Mouse (Mus musculus) liver, postnatal 0 days (tissue): ENCODE measurements at regions not wholly inside any gene's neighbourhood (a gene's known extent, or its start where the extent isn't known, plus 50 kb on each side); places are given as distances from the start of the nearest gene placed in this dataset.

Experiments
- ATAC-seq: fragments of 200-750 bp; cut with Nextera tagmentation; 2 replicates; pipeline ENCODE4 v1.8.0; 2017; ENCODE audit warnings: mild to moderate bottlenecking, moderate library complexity
- DNase-seq: peaks from one replicate; pipeline ENCODE4 v3.0.0-alpha.2; 2016
- H3K27ac ChIP-seq: fragments of 300-500 bp; sonication (generic); 2 replicates; pipeline ENCODE4 v1.5.1; 2014; ENCODE audit warnings: antibody characterized with exemption, moderate library complexity, mild to moderate bottlenecking, low read depth
- H3K27me3 ChIP-seq: fragments of 300-500 bp; sonication (generic); 2 replicates; pipeline ENCODE4 v1.6.1; 2014; ENCODE audit warnings: low read length, control low read depth, mixed read lengths; ENCODE audit not compliant: insufficient read depth
- H3K36me3 ChIP-seq: fragments of 300-500 bp; sonication (generic); replicated peaks from 2 replicates; pipeline ENCODE4 v1.6.1; 2014; ENCODE audit warnings: mild to moderate bottlenecking, control low read depth, low read length, moderate library complexity, mixed read lengths; ENCODE audit not compliant: insufficient read depth
- H3K4me1 ChIP-seq: fragments of 300-500 bp; sonication (generic); 2 replicates; pipeline ENCODE4 v1.6.1; 2014; ENCODE audit warnings: antibody characterized with exemption, mild to moderate bottlenecking, control low read depth; ENCODE audit not compliant: insufficient read depth
- H3K4me2 ChIP-seq: fragments of 300-500 bp; sonication (generic); 2 replicates; pipeline ENCODE4 v1.6.1; 2014; ENCODE audit warnings: low read depth, mild to moderate bottlenecking, low read length, moderate library complexity, mixed read lengths
- H3K4me3 ChIP-seq: fragments of 300-500 bp; sonication (generic); 2 replicates; pipeline ENCODE4 v1.5.1; 2014; ENCODE audit warnings: low read depth, low read length
- H3K9ac ChIP-seq: fragments of 300-500 bp; sonication (generic); replicated peaks from 2 replicates; pipeline ENCODE4 v1.6.1; 2014; ENCODE audit warnings: mild to moderate bottlenecking, moderate library complexity
- H3K9me3 ChIP-seq: fragments of 300-500 bp; sonication (generic); 2 replicates; pipeline ENCODE4 v1.6.1; 2016; ENCODE audit warnings: mild to moderate bottlenecking, control low read depth, low read length, mixed read lengths
- CTCF ChIP-seq: sonication (generic); IDR thresholded peaks from 2 replicates; pipeline ENCODE4 v1.5.1; 2016; ENCODE audit warnings: antibody characterized with exemption, low read depth
- EP300 ChIP-seq: IDR thresholded peaks from 2 replicates; pipeline ENCODE4 v1.6.1; 2016; ENCODE audit warnings: antibody characterized with exemption, low read depth, mild to moderate bottlenecking
- WGBS: fragments of 180-500 bp; shearing (Covaris S2); extraction: QIAGEN DNeasy Blood & Tissue Kit; methylation state at CpG from one replicate; pipeline ENCODE4 v1.1.7; 2014; ENCODE audit not compliant: insufficient replicate concordance; 5-methylcytosine and 5-hydroxymethylcytosine counted together

- Histone ChIP-seq H3K27ac (no peak overlapping the region), H3K9me3 (no peaks in the 10 kb centered on the region), H3K4me2 (no peak overlapping the region), H3K9ac (no peak overlapping the region), H3K36me3 (no peaks in the 10 kb centered on the region), H3K4me3 (no peak overlapping the region), H3K4me1 (no peaks in the 10 kb centered on the region), H3K27me3 (no peaks in the 10 kb centered on the region)
- WGBS, result 43% methylated on average over 3 of the region's 3 CpGs
- no peak for ATAC-seq
- no peak for DNase-seq
- TF ChIP-seq CTCF (no peak), EP300 (no peak)
Measured at GRCm38 (mm10) chr15:36921384-36921783, 86.2 kb downstream of the Zfp706 start.

GRCm38 (mm10) chr15:36920886-36921285 lies 86.7 kb downstream of the Zfp706 start:
- Histone ChIP-seq H3K9ac (no peak overlapping the region), H3K4me1 (no peaks in the 10 kb centered on the region), H3K9me3 (no peaks in the 10 kb centered on the region), H3K4me3 (no peak overlapping the region), H3K36me3 (no peaks in the 10 kb centered on the region), H3K27me3 (no peaks in the 10 kb centered on the region), H3K27ac (no peak overlapping the region), H3K4me2 (no peak overlapping the region)
- no peak for TF ChIP-seq CTCF
- TF ChIP-seq EP300, result no peak
- ATAC-seq, result no peak
- DNase-seq, result no peak

- WGBS, result 84% methylated on average over 5 of the region's 5 CpGs
- H3K9ac ChIP-seq, result no peak overlapping the region
- H3K27me3 ChIP-seq, result no peaks in the 10 kb centered on the region
- no peak overlapping the region for H3K27ac ChIP-seq
- DNase-seq (no peak), ATAC-seq (no peak)
- no peak for TF ChIP-seq CTCF
- TF ChIP-seq EP300, result no peak
- no peaks in the 10 kb centered on the region for H3K4me1 ChIP-seq
- no peak overlapping the region for H3K4me3 ChIP-seq
- H3K36me3 ChIP-seq, result no peaks in the 10 kb centered on the region
- no peak overlapping the region for H3K4me2 ChIP-seq
- H3K9me3 ChIP-seq, result no peaks in the 10 kb centered on the region
Measured at GRCm38 (mm10) chr15:36919704-36920103, 87.9 kb downstream of the Zfp706 start.

- Histone ChIP-seq H3K4me3 (no peak overlapping the region), H3K4me2 (no peak overlapping the region), H3K4me1 (no peaks in the 10 kb centered on the region), H3K27ac (no peak overlapping the region), H3K27me3 (no peaks in the 10 kb centered on the region), H3K9ac (no peak overlapping the region), H3K36me3 (no peaks in the 10 kb centered on the region), H3K9me3 (no peaks in the 10 kb centered on the region)
- DNase-seq (no peak), ATAC-seq (no peak)
- 71% methylated on average over 4 of the region's 4 CpGs for WGBS
- TF ChIP-seq EP300 (no peak), CTCF (no peak)
Measured at GRCm38 (mm10) chr15:36919209-36919608, 88.4 kb downstream of the Zfp706 start.

- H3K4me2 ChIP-seq, result no peak overlapping the region
- TF ChIP-seq EP300, result no peak
- TF ChIP-seq CTCF, result no peak
- no peaks in the 10 kb centered on the region for H3K9me3 ChIP-seq
- H3K4me3 ChIP-seq, result no peak overlapping the region
- H3K36me3 ChIP-seq, result no peaks in the 10 kb centered on the region
- H3K4me1 ChIP-seq, result peaks cover 3% of the 10 kb centered on the region; the same call in 1 of the 2 replicates
- DNase-seq (no peak), ATAC-seq (no peak)
- no peak overlapping the region for H3K27ac ChIP-seq
- no peaks in the 10 kb centered on the region for H3K27me3 ChIP-seq
- 46% methylated on average over 4 of the region's 4 CpGs for WGBS
- no peak overlapping the region for H3K9ac ChIP-seq
Measured at GRCm38 (mm10) chr15:36916998-36917397, 90.6 kb downstream of the Zfp706 start.

- DNase-seq, result no peak
Measured at GRCm38 (mm10) chr15:36914239-36915100, 93.1 kb downstream of the Zfp706 start.

More at GRCm38 (mm10) chr15:36914239-36915100, 93.1 kb downstream of the Zfp706 start:
- 0 out of 2 replicates have a peak overlapping the region, but pooled peaks have one; percentile 11 for H3K27ac ChIP-seq
- no peak overlapping the region for H3K4me3 ChIP-seq
- 65% methylated on average over 11 of the region's 11 CpGs for WGBS
- TF ChIP-seq EP300, result no peak
- no peak for TF ChIP-seq CTCF
- H3K4me1 ChIP-seq, result peaks cover 3% of the 10 kb centered on the region; the same call in 1 of the 2 replicates
- H3K9me3 ChIP-seq, result no peaks in the 10 kb centered on the region
- H3K9ac ChIP-seq, result no peak overlapping the region
- ATAC-seq, result peak; percentile 35; the same call in 1 of the 2 replicates
- H3K27me3 ChIP-seq, result no peaks in the 10 kb centered on the region
- no peak overlapping the region for H3K4me2 ChIP-seq
- H3K36me3 ChIP-seq, result no peaks in the 10 kb centered on the region
